Mouse (Mus musculus): Measurements from ENCODE around the gene Ptges3l. TPM values are rescaled to one million over a fixed set of nuclear protein-coding genes. Genes with fewer than 3 reads are reported as not detected.
"Not testable (repeated sequence)": the region's sequence is repeated elsewhere in the genome, so short reads cannot be mapped to it uniquely, and the experiment has no call there.

Ptges3l gene
- polyA plus RNA-seq, 1 experiment from 2014 or later = 11.1 TPM

GRCm38 (mm10) chr11:101448899-101449298 lies 23.8 kb upstream of the Ptges3l start:
- ATAC-seq = no peak
- H3K9me3 ChIP-seq (ENCODE audit: control insufficient read depth, low read length) = no peaks in the 10 kb centered on the region
- peak overlapping the region; percentile 64 for H3K9ac ChIP-seq (ENCODE audit: low read depth, low read length)
- no peaks in the 10 kb centered on the region for H3K27me3 ChIP-seq (replicated peaks; ENCODE audit: control insufficient read depth, insufficient read depth, low read length)
- 71% methylated on average over 4 of the region's 4 CpGs for WGBS
- H3K36me3 ChIP-seq (ENCODE audit: control insufficient read depth, insufficient read depth, low read length) = peaks cover 9% of the 10 kb centered on the region
- H3K27ac ChIP-seq (ENCODE audit: low read length) = peak overlapping the region; percentile 55
- H3K4me1 ChIP-seq (ENCODE audit: control insufficient read depth, insufficient read depth, low read length) = peaks cover 23% of the 10 kb centered on the region
- peak overlapping the region; percentile 51 for H3K4me2 ChIP-seq (ENCODE audit: low read depth, low read length)
- peak overlapping the region; percentile 53 for H3K4me3 ChIP-seq (ENCODE audit: low read length)

- peak; percentile 83 for ATAC-seq
- Histone ChIP-seq H3K27me3 (replicated peaks; ENCODE audit: control insufficient read depth, insufficient read depth, low read length) (no peaks in the 10 kb centered on the region), H3K27ac (ENCODE audit: low read length) (peak within 1 kb of the TSS; percentile 55), H3K36me3 (ENCODE audit: control insufficient read depth, insufficient read depth, low read length) (peaks cover 13% of the 10 kb centered on the region), H3K9me3 (ENCODE audit: control insufficient read depth, low read length) (no peaks in the 10 kb centered on the region), H3K4me1 (ENCODE audit: control insufficient read depth, insufficient read depth, low read length) (peaks cover 29% of the 10 kb centered on the region), H3K4me2 (ENCODE audit: low read depth, low read length) (peak within 1 kb of the TSS; percentile 51), H3K4me3 (ENCODE audit: low read length) (peak within 1 kb of the TSS; percentile 53), H3K9ac (ENCODE audit: low read depth, low read length) (peak within 1 kb of the TSS; percentile 64)
- WGBS = 16% methylated on average over 10 of the region's 10 CpGs
Observed at GRCm38 (mm10) chr11:101448274-101448746, 23.2 kb upstream of the Ptges3l start, which contains the start of gene Ifi35. Gene Ifi35, plus strand, starts transcription at chr11:101448407.

- H3K4me3 ChIP-seq (ENCODE audit: low read length) = peak overlapping the region; percentile 53; the same call in 1 of the 2 replicates
- 0 out of 2 replicates have a peak overlapping the region, but pooled peaks have one; percentile 64 for H3K9ac ChIP-seq (ENCODE audit: low read depth, low read length)
- H3K27me3 ChIP-seq (replicated peaks; ENCODE audit: control insufficient read depth, insufficient read depth, low read length) = no peaks in the 10 kb centered on the region
- peaks cover 30% of the 10 kb centered on the region for H3K4me1 ChIP-seq (ENCODE audit: control insufficient read depth, insufficient read depth, low read length)
- ATAC-seq = no peak
- peak overlapping the region; percentile 55 for H3K27ac ChIP-seq (ENCODE audit: low read length)
- H3K9me3 ChIP-seq (ENCODE audit: control insufficient read depth, low read length) = no peaks in the 10 kb centered on the region
- WGBS = 85% methylated on average over 5 of the region's 5 CpGs
- peak overlapping the region; percentile 51; the same call in 1 of the 2 replicates for H3K4me2 ChIP-seq (ENCODE audit: low read depth, low read length)
- peaks cover 13% of the 10 kb centered on the region for H3K36me3 ChIP-seq (ENCODE audit: control insufficient read depth, insufficient read depth, low read length)
Observed at GRCm38 (mm10) chr11:101447786-101448185, 22.7 kb upstream of the Ptges3l start.

GRCm38 (mm10) chr11:101446860-101447259 lies 21.7 kb upstream of the Ptges3l start:
- not testable (repeated sequence) for ATAC-seq

GRCm38 (mm10) chr11:101446319-101446718 lies 21.2 kb upstream of the Ptges3l start:
- WGBS = 69% methylated on average over 1 of the region's 1 CpGs
- H3K4me1 ChIP-seq (ENCODE audit: control insufficient read depth, insufficient read depth, low read length) = peaks cover 25% of the 10 kb centered on the region
- no peak overlapping the region for H3K9ac ChIP-seq (ENCODE audit: low read depth, low read length)
- peaks cover 13% of the 10 kb centered on the region for H3K36me3 ChIP-seq (ENCODE audit: control insufficient read depth, insufficient read depth, low read length)
- H3K4me3 ChIP-seq (ENCODE audit: low read length) = no peak overlapping the region
- ATAC-seq = no peak
- no peak overlapping the region for H3K4me2 ChIP-seq (ENCODE audit: low read depth, low read length)
- no peaks in the 10 kb centered on the region for H3K27me3 ChIP-seq (replicated peaks; ENCODE audit: control insufficient read depth, insufficient read depth, low read length)
- H3K9me3 ChIP-seq (ENCODE audit: control insufficient read depth, low read length) = no peaks in the 10 kb centered on the region
- H3K27ac ChIP-seq (ENCODE audit: low read length) = no peak overlapping the region

More at GRCm38 (mm10) chr11:101446860-101447259, 21.7 kb upstream of the Ptges3l start:
- H3K27ac ChIP-seq (ENCODE audit: low read length); H3K4me2 ChIP-seq (ENCODE audit: low read depth, low read length); H3K9ac ChIP-seq (ENCODE audit: low read depth, low read length); H3K4me3 ChIP-seq (ENCODE audit: low read length); H3K9me3 ChIP-seq (ENCODE audit: control insufficient read depth, low read length); H3K27me3 ChIP-seq (replicated peaks; ENCODE audit: control insufficient read depth, insufficient read depth, low read length): not testable (repeated sequence)
- WGBS = 91% methylated on average over 8 of the region's 8 CpGs
- peaks cover 13% of the 10 kb centered on the region for H3K36me3 ChIP-seq (ENCODE audit: control insufficient read depth, insufficient read depth, low read length)
- H3K4me1 ChIP-seq (ENCODE audit: control insufficient read depth, insufficient read depth, low read length) = peaks cover 27% of the 10 kb centered on the region

- Histone ChIP-seq H3K4me2 (ENCODE audit: low read depth, low read length) (peak overlapping the region; percentile 76), H3K36me3 (ENCODE audit: control insufficient read depth, insufficient read depth, low read length) (peaks cover 13% of the 10 kb centered on the region), H3K27me3 (replicated peaks; ENCODE audit: control insufficient read depth, insufficient read depth, low read length) (no peaks in the 10 kb centered on the region), H3K9ac (ENCODE audit: low read depth, low read length) (peak overlapping the region; percentile 90), H3K9me3 (ENCODE audit: control insufficient read depth, low read length) (no peaks in the 10 kb centered on the region), H3K27ac (ENCODE audit: low read length) (peak overlapping the region; percentile 85), H3K4me3 (ENCODE audit: low read length) (peak overlapping the region; percentile 83), H3K4me1 (ENCODE audit: control insufficient read depth, insufficient read depth, low read length) (peaks cover 17% of the 10 kb centered on the region)
- ATAC-seq = no peak
- WGBS = under 1% methylated on average over 14 of the region's 14 CpGs
Observed at GRCm38 (mm10) chr11:101442760-101443159, 17.6 kb upstream of the Ptges3l start.

- H3K4me2 ChIP-seq (ENCODE audit: low read depth, low read length) = peak within 1 kb of the TSS; percentile 76
- H3K4me3 ChIP-seq (ENCODE audit: low read length) = peak within 1 kb of the TSS; percentile 83
- under 1% methylated on average over 42 of the region's 42 CpGs for WGBS
- H3K4me1 ChIP-seq (ENCODE audit: control insufficient read depth, insufficient read depth, low read length) = peaks cover 17% of the 10 kb centered on the region
- peak within 1 kb of the TSS; percentile 85 for H3K27ac ChIP-seq (ENCODE audit: low read length)
- H3K36me3 ChIP-seq (ENCODE audit: control insufficient read depth, insufficient read depth, low read length) = peaks cover 13% of the 10 kb centered on the region
- H3K9ac ChIP-seq (ENCODE audit: low read depth, low read length) = peak within 1 kb of the TSS; percentile 90
- H3K27me3 ChIP-seq (replicated peaks; ENCODE audit: control insufficient read depth, insufficient read depth, low read length) = no peaks in the 10 kb centered on the region
- ATAC-seq = peak; percentile 98
- H3K9me3 ChIP-seq (ENCODE audit: control insufficient read depth, low read length) = no peaks in the 10 kb centered on the region
Observed at GRCm38 (mm10) chr11:101442127-101442693, 17.1 kb upstream of the Ptges3l start, which contains the start of gene Rpl27. Gene Rpl27, plus strand, starts transcription at chr11:101442298.

- not testable (repeated sequence) for H3K9ac ChIP-seq (ENCODE audit: low read depth, low read length); H3K27me3 ChIP-seq (replicated peaks; ENCODE audit: control insufficient read depth, insufficient read depth, low read length); ATAC-seq; H3K9me3 ChIP-seq (ENCODE audit: control insufficient read depth, low read length); H3K27ac ChIP-seq (ENCODE audit: low read length)
- WGBS = 33% methylated on average over 14 of the region's 15 CpGs
- H3K4me2 ChIP-seq (ENCODE audit: low read depth, low read length) = peak overlapping the region; percentile 62
- peaks cover 13% of the 10 kb centered on the region for H3K36me3 ChIP-seq (ENCODE audit: control insufficient read depth, insufficient read depth, low read length)
- H3K4me1 ChIP-seq (ENCODE audit: control insufficient read depth, insufficient read depth, low read length) = peaks cover 17% of the 10 kb centered on the region
- peak overlapping the region; percentile 35 for H3K4me3 ChIP-seq (ENCODE audit: low read length)
Observed at GRCm38 (mm10) chr11:101441450-101442126, 16.5 kb upstream of the Ptges3l start.

- not testable (repeated sequence) for H3K9ac ChIP-seq (ENCODE audit: low read depth, low read length); H3K27ac ChIP-seq (ENCODE audit: low read length); ATAC-seq; H3K4me1 ChIP-seq (ENCODE audit: control insufficient read depth, insufficient read depth, low read length); H3K4me3 ChIP-seq (ENCODE audit: low read length); H3K9me3 ChIP-seq (ENCODE audit: control insufficient read depth, low read length); H3K4me2 ChIP-seq (ENCODE audit: low read depth, low read length); H3K27me3 ChIP-seq (replicated peaks; ENCODE audit: control insufficient read depth, insufficient read depth, low read length); H3K36me3 ChIP-seq (ENCODE audit: control insufficient read depth, insufficient read depth, low read length)
- 57% methylated on average over 3 of the region's 3 CpGs for WGBS
Observed at GRCm38 (mm10) chr11:101438006-101438405, 12.9 kb upstream of the Ptges3l start.

All from intestine, embryonic 16.5 days (tissue).